8 mouse cellular contexts compared by ENCODE assay signal in the genomic region with DNA sequence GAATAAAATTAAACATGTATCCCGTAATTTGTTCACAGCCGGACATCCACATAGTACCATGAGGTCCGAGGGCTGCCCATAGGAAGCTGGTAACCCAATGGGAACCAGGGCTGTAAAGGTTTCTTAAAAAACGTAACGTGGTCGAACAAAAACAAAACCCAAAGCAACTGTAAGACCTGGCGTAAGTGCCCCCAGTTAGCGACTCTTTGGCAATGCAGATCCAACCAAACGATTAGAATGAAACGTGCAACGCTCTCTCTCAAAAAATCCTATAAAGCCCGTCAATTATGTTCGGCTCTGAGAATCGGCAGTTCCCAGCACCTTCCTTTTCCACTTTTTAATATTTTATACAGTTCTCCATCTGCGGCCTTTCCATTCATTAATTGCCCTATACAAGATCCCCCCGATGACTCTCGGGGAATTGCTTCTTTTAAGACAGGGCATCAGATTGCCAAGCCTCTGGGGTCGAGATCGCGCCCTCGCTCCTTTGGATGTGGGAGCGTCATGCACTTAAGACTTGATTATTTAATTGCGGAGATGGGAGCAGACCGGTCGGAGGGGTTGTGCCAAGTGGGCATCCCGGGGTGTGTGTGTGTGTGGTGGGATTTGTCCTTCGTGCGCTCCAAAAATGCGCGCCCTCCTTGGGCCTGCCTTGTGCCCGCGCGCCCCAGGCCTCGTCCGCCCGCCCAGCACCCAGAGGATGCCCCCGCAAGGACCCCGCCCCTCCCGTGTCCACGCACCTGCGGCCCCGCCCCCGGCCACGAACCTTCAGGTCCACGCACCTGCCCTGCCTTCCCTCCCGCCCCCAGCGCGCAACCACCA. TPM values are rescaled to one million over a fixed set of nuclear protein-coding genes. Genes with fewer than 3 reads are reported as not detected.
DNase-seq lines count a peak whose midpoint lies in the region; ATAC-seq lines count a peak whose summit lies in the region.

No protein-coding gene starts in this region.

- no peak for DNase-seq in heart, adult 8-10 months (ENCODE audit: low spot score)
- peak; percentile 30 for DNase-seq in ES-CJ7 (ENCODE audit: low read depth, low spot score)
- DNase-seq in layer of hippocampus, adult 8-10 months (ENCODE audit: low spot score in 2 of 2): no peak

- no peaks in the 10 kb centered on the region for H3K36me3 ChIP-seq in heart, embryonic 14.5 days (ENCODE audit: control insufficient read depth, insufficient read depth, low read length)
- no peaks in the 10 kb centered on the region for H3K36me3 ChIP-seq in forebrain, embryonic 12.5 days (replicated peaks)
- no peaks in the 10 kb centered on the region for H3K36me3 ChIP-seq in liver, embryonic 16.5 days (ENCODE audit: control insufficient read depth, insufficient read depth)

- ATAC-seq in heart, embryonic 14.5 days (ENCODE audit: insufficient number of reproducible peaks, insufficient read depth, low FRiP score, low read depth): peak; percentile 5
- peak; percentile 31 for ATAC-seq in forebrain, embryonic 12.5 days (ENCODE audit: low FRiP score)
- ATAC-seq in liver, embryonic 16.5 days (ENCODE audit: low read depth): peak; percentile 28
- no peak for ATAC-seq in granulocyte monocyte progenitor cell, adult 5-6 weeks (replicated peaks; ENCODE audit: poor library complexity, severe bottlenecking)
- ATAC-seq in frontal cortex, adult (ENCODE audit: low TSS enrichment): no peak

- H3K4me3 ChIP-seq in heart, embryonic 14.5 days (ENCODE audit: control insufficient read depth in 1 of 2, insufficient read depth in 1 of 2, low read depth in 1 of 2, low read length in 2 of 2): peak overlapping the region; percentile 78 to 88
- peak overlapping the region; percentile 89 for H3K4me3 ChIP-seq in forebrain, embryonic 12.5 days (replicated peaks)
- peak overlapping the region; percentile 87 for H3K4me3 ChIP-seq in liver, embryonic 16.5 days (ENCODE audit: low read depth, low read length)

- peak overlapping the region; percentile 74 for H3K9ac ChIP-seq in heart, embryonic 14.5 days (ENCODE audit: low read length)
- H3K9ac ChIP-seq in forebrain, embryonic 12.5 days: peak overlapping the region; percentile 94
- peak overlapping the region; percentile 74 for H3K9ac ChIP-seq in liver, embryonic 16.5 days (ENCODE audit: low read depth, low read length)

- WGBS in heart, embryonic 14.5 days: 1% methylated on average over 48 of the region's 48 CpGs
- under 1% methylated on average over 40 of the region's 48 CpGs for WGBS in forebrain, embryonic 12.5 days
- under 1% methylated on average over 47 of the region's 48 CpGs for WGBS in liver, embryonic 16.5 days (ENCODE audit: insufficient replicate concordance)

- H3K4me1 ChIP-seq in heart, embryonic 14.5 days (ENCODE audit: control insufficient read depth in 2 of 2, insufficient read depth in 2 of 2, low read length in 2 of 2): peaks cover 8 to 21% of the 10 kb centered on the region in 2 experiments
- H3K4me1 ChIP-seq in forebrain, embryonic 12.5 days: peaks cover 26% of the 10 kb centered on the region
- H3K4me1 ChIP-seq in liver, embryonic 16.5 days (ENCODE audit: control insufficient read depth, low read depth, low read length): peaks cover 17% of the 10 kb centered on the region

- H3K27me3 ChIP-seq in heart, embryonic 14.5 days (ENCODE audit: control insufficient read depth, insufficient read depth, low read length): no peaks in the 10 kb centered on the region
- H3K27me3 ChIP-seq in forebrain, embryonic 12.5 days: no peaks in the 10 kb centered on the region
- H3K27me3 ChIP-seq in liver, embryonic 16.5 days (ENCODE audit: control insufficient read depth, insufficient read depth, low read depth, low read length): peaks cover 9% of the 10 kb centered on the region

- peak overlapping the region; percentile 71 for H3K4me2 ChIP-seq in heart, embryonic 14.5 days (ENCODE audit: low read length)
- peak overlapping the region; percentile 66 for H3K4me2 ChIP-seq in forebrain, embryonic 12.5 days
- peak overlapping the region; percentile 98 for H3K4me2 ChIP-seq in liver, embryonic 16.5 days (ENCODE audit: low read depth, low read length)

- H3K9me3 ChIP-seq in heart, embryonic 14.5 days (ENCODE audit: control insufficient read depth, low read length): no peaks in the 10 kb centered on the region
- no peaks in the 10 kb centered on the region for H3K9me3 ChIP-seq in forebrain, embryonic 12.5 days
- no peaks in the 10 kb centered on the region for H3K9me3 ChIP-seq in liver, embryonic 16.5 days (replicated peaks; ENCODE audit: control insufficient read depth, low read length)

- H3K27ac ChIP-seq in heart, embryonic 14.5 days (replicated peaks in 1 of 2; ENCODE audit: control insufficient read depth in 1 of 2, insufficient read depth in 1 of 2, low read depth in 2 of 2, low read length in 2 of 2): peak overlapping the region in 1 of 2 experiments; percentile 100; a peak in 2 of 4 replicates
- H3K27ac ChIP-seq in forebrain, embryonic 12.5 days: peak overlapping the region; percentile 86
- no peak overlapping the region for H3K27ac ChIP-seq in liver, embryonic 16.5 days (ENCODE audit: low read length)

RNA-seq across cellular contexts. Expression of a gene that starts 0.6 kb away (rescaled TPM):
- 92.8 and 109 TPM in 2 replicates for polyA plus RNA-seq in heart, embryonic 14.5 days (2014; fragmentation: Nextera tagmentation; extraction: Ambion mirVana)
- 100 to 1,000 TPM; 196 to 226 (median 214) TPM for total RNA-seq in heart, adult 8-10 months (2022)
- 203 and 223 TPM in 2 replicates for polyA plus RNA-seq in forebrain, embryonic 12.5 days (2016; fragmentation: Nextera tagmentation; extraction: Ambion mirVana)
- 54.2 and 57.5 TPM in 2 replicates for polyA plus RNA-seq in liver, embryonic 16.5 days (2015; fragmentation: Nextera tagmentation; extraction: Ambion mirVana)
- total RNA-seq in granulocyte monocyte progenitor cell, adult 5-6 weeks (2014; fragmentation: Nextera tagmentation): 212 and 423 TPM in 2 replicates
- total RNA-seq in granulocyte monocyte progenitor cell, adult 5-6 weeks (2017): 721 and 833 TPM in 2 replicates
- total RNA-seq in layer of hippocampus, adult 8-10 months (2022): 100 to 1,000 TPM; 303 to 406 (median 351) TPM

RNA-seq across cellular contexts. Expression of a gene that starts 58.5 kb away (rescaled TPM):
- not detected in 2 replicates for polyA plus RNA-seq in heart, embryonic 14.5 days (2014; fragmentation: Nextera tagmentation; extraction: Ambion mirVana)
- not detected for total RNA-seq in heart, adult 8-10 months (2022)
- not detected in 2 replicates for polyA plus RNA-seq in forebrain, embryonic 12.5 days (2016; fragmentation: Nextera tagmentation; extraction: Ambion mirVana)
- polyA plus RNA-seq in liver, embryonic 16.5 days (2015; fragmentation: Nextera tagmentation; extraction: Ambion mirVana): not detected in 2 replicates
- total RNA-seq in granulocyte monocyte progenitor cell, adult 5-6 weeks (2014; fragmentation: Nextera tagmentation): not detected in 2 replicates
- total RNA-seq in granulocyte monocyte progenitor cell, adult 5-6 weeks (2017): not detected in 2 replicates
- under 1 TPM; 0.14 to 0.21 (median 0.20) TPM for total RNA-seq in layer of hippocampus, adult 8-10 months (2022)

Comparison
In these comparisons a context has a peak if more than half of its experiments do, and no peak if none do; other contexts are left out.
1. ATAC-seq: peak in heart, embryonic 14.5 days (single experiment), forebrain, embryonic 12.5 days (single experiment) and liver, embryonic 16.5 days (single experiment); none in granulocyte monocyte progenitor cell, adult 5-6 weeks (single experiment) and frontal cortex, adult (single experiment).
2. Peak in every context shown above with its lines, with median percentiles within 50 percentile points of each other: H3K4me2 ChIP-seq, H3K4me3 ChIP-seq and H3K9ac ChIP-seq.